Mouse (Mus musculus) G1E-ER4 (cell line): ENCODE measurements around the gene Tax1bp3. TPM values are rescaled to one million over a fixed set of nuclear protein-coding genes. Genes with fewer than 3 reads are reported as not detected.

Experiments
- GATA1 ChIP-seq: IDR thresholded peaks from one replicate; pipeline ENCODE4 v1.8.0; 2012; ENCODE audit warnings: low read length, inconsistent platforms
- polyA plus RNA-seq: library from polyadenylated mRNA; stranded (reverse); fragments of >175 nt; gene quantifications from 2 replicates; pipeline ENCODE4 v1.2.3, GENCODE M21; 2012

The Tax1bp3 gene
- 2.9 and 7.4 TPM in 2 replicates for polyA plus RNA-seq

GRCm38 (mm10) chr11:73176608-73177508, at the start of gene Tax1bp3, which contains the start of gene Emc6:
Tax1bp3 (plus strand) TSS chr11:73177083.
Emc6 (minus strand) TSS chr11:73177037.
- no peak for TF ChIP-seq GATA1

GRCm38 (mm10) chr11:73131020-73131419, 45.9 kb upstream of the Tax1bp3 start:
- no peak for TF ChIP-seq GATA1

GRCm38 (mm10) chr11:73132999-73133398, 43.9 kb upstream of the Tax1bp3 start:
- TF ChIP-seq GATA1, result no peak

GRCm38 (mm10) chr11:73134222-73134621, 42.7 kb upstream of the Tax1bp3 start:
- TF ChIP-seq GATA1, result no peak

GRCm38 (mm10) chr11:73136587-73136986, 40.3 kb upstream of the Tax1bp3 start:
- TF ChIP-seq GATA1, result no peak

GRCm38 (mm10) chr11:73137116-73137515, 39.8 kb upstream of the Tax1bp3 start:
- TF ChIP-seq GATA1, result no peak

- TF ChIP-seq GATA1, result no peak
These were observed 39.0 kb upstream of the Tax1bp3 start, which contains the start of gene Haspin for GRCm38 (mm10) chr11:73137591-73138501. Haspin (minus strand) TSS chr11:73138294.

GRCm38 (mm10) chr11:73144261-73144681, 32.6 kb upstream of the Tax1bp3 start:
- TF ChIP-seq GATA1, result no peak

GRCm38 (mm10) chr11:73146026-73146974, 30.6 kb upstream of the Tax1bp3 start:
- TF ChIP-seq GATA1, result no peak

GRCm38 (mm10) chr11:73146975-73147365, 29.9 kb upstream of the Tax1bp3 start:
- no peak for TF ChIP-seq GATA1

- no peak for TF ChIP-seq GATA1
These were observed 28.7 kb upstream of the Tax1bp3 start for GRCm38 (mm10) chr11:73148209-73148608.

- no peak for TF ChIP-seq GATA1
These were observed 21.8 kb upstream of the Tax1bp3 start for GRCm38 (mm10) chr11:73155071-73155470.

GRCm38 (mm10) chr11:73159957-73160810, 16.7 kb upstream of the Tax1bp3 start, which contains the start of gene P2rx5:
P2rx5 (plus strand) TSS chr11:73160421.
- TF ChIP-seq GATA1, result no peak

GRCm38 (mm10) chr11:73160811-73161200, 16.1 kb upstream of the Tax1bp3 start:
- no peak for TF ChIP-seq GATA1

GRCm38 (mm10) chr11:73161616-73162015, 15.3 kb upstream of the Tax1bp3 start:
- TF ChIP-seq GATA1, result no peak
